Mouse (Mus musculus): ENCODE measurements around the gene Synrg.

Synrg gene

GRCm38 (mm10) chr11:84040621-84041020, 76.4 kb downstream of the Synrg start:
- DNase-seq (ENCODE audit: low read depth, low spot score), result no peak

GRCm38 (mm10) chr11:84042808-84043762, 78.9 kb downstream of the Synrg start:
- peak; percentile 94 for DNase-seq (ENCODE audit: low read depth, low spot score)

DNA sequence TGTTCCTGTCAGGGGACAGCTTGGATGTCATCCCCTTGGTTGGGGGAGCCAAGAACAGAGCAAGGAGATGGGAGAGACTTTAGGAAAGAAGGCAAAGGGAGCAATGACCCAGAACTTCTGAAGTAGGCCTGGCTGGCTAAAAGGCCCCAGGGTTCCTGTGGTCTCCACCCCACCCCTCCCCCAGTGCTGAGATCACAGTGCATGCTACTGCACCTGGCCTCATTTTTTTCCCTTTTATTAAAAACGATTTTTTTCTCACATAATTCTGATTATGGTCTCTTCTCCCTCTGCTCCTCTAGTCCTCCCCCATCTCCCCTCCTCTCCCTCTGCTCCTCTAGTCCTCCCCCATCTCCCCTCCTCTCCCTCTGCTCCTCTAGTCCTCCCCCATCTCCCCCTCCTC, 80.8 kb downstream of the Synrg start:
- no peak for DNase-seq (ENCODE audit: low read depth, low spot score)

GRCm38 (mm10) chr11:84047270-84047669, 83.0 kb downstream of the Synrg start:
- no peak for DNase-seq (ENCODE audit: low read depth, low spot score)

DNA sequence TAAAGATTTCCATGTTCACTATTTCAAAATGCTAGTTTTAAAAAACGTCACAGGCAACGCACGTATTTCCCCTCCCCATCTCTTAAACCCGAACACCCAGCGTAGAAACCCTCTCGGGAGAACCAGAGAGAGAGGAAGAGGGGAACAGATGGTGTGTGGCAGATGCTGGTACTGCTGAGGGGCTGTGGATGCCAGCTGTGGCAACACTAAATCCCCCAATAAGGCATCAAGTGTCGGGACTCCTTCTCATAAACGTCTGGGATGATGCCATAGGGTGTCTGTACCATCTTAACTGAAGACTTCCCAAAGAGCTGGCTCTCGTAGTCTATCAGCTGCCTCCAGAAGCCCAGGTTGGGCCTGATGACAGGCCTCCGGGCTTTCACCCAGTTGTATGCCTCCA, 84.2 kb downstream of the Synrg start:
- DNase-seq (ENCODE audit: low read depth, low spot score), result peak; percentile 57

GRCm38 (mm10) chr11:84053055-84053454, 88.8 kb downstream of the Synrg start:
- DNase-seq (ENCODE audit: low read depth, low spot score), result no peak

- DNase-seq (ENCODE audit: low read depth, low spot score), result peak; percentile 98
Observed at GRCm38 (mm10) chr11:84053524-84054163, 89.4 kb downstream of the Synrg start.

DNA sequence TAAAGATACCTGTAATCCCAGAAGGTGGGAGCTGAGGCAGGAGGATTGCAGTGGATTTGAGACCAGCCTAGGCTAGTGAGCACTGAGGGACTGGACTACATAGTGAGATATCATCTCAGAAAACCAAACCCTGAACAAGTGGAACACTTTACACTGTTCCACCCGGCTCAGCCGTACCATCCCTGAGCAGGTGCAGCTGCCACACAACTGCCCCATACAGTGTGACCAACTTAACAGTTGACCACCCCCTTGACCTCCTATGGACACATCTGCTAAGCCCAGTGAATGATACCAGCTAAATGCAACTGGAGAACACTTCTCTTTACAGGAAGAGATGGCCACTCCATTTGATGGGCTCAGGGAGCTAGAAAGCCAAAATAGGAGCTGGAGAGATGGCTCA, 93.2 kb downstream of the Synrg start:
- DNase-seq (ENCODE audit: low read depth, low spot score), result no peak

DNA sequence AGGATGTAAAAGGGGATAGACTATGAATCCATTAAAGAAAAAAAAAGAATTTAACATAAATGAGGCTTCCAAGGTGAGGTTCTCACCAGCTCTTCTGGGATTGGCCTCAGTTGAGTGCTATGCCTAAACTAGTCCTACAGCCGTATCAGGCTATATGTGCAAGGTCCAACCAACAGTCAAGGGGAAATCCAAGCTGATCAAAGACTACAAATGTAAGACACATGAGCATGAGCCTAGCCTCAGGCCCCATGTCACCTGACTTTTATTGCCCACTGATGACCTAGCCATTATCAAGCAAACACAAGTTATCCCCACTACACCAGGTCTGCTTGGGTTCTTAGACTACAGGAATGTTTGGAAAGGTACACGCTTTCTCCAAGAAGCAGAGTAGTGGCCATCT, 95.6 kb downstream of the Synrg start:
- no peak for DNase-seq (ENCODE audit: low read depth, low spot score)

GRCm38 (mm10) chr11:84060635-84061034, 96.4 kb downstream of the Synrg start:
- DNase-seq (ENCODE audit: low read depth, low spot score), result no peak

GRCm38 (mm10) chr11:84061881-84062280, 97.7 kb downstream of the Synrg start:
- DNase-seq (ENCODE audit: low read depth, low spot score), result no peak

GRCm38 (mm10) chr11:84062805-84063204, 98.6 kb downstream of the Synrg start:
- DNase-seq (ENCODE audit: low read depth, low spot score), result no peak

DNA sequence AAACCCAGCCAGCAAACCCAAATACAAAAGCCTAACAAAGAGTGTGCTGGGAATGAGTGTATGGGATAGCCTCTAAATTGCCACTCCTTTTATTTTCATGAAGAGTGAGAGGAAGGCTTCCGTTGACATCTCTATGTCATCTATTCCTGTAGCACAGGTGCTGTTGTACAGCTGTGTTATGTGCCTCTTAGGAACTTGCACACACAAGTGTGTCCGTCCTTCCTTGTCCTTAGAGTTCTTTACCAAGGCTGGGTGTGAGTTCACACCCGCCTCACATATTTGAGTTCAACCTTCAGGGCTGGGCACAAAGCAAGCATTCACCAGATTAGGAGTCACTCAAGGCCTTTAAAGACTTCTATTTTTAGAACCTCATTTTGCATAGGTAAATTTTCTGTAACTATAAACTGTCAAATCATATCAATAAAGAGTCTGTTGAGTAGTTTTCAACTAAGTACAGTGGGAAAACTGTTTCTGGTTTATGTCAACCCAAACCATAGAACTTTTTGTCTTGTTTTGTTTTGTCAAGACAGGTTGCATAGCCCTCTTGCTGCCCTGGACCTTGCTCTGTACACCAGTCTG, 99.5 kb downstream of the Synrg start:
- no peak for DNase-seq (ENCODE audit: low read depth, low spot score)

DNA sequence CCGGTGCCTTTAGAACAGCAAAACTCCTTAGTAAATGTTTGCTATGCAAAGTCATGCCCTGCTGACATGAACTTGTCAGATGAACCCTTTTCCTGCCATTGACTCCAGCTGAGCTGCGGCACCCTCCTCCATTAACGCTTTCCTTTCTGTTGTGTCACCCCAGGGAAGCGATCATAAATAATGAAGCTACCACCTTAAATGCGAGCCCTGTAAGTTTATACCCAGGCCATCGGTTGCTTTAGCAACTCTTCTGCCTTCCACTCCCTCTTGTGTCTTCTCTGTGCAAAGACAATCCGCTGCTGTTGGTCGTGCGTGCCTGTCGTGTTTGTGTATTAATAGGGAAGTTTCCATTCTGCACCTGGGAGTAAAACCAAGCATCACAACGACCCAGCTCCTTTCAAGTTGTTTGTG, 101.8 kb downstream of the Synrg start:
- peak; percentile 81 for DNase-seq (ENCODE audit: low read depth, low spot score)

- peak; percentile 97 for DNase-seq (ENCODE audit: low read depth, low spot score)
Observed at GRCm38 (mm10) chr11:84066927-84067645, 102.9 kb downstream of the Synrg start.

DNA sequence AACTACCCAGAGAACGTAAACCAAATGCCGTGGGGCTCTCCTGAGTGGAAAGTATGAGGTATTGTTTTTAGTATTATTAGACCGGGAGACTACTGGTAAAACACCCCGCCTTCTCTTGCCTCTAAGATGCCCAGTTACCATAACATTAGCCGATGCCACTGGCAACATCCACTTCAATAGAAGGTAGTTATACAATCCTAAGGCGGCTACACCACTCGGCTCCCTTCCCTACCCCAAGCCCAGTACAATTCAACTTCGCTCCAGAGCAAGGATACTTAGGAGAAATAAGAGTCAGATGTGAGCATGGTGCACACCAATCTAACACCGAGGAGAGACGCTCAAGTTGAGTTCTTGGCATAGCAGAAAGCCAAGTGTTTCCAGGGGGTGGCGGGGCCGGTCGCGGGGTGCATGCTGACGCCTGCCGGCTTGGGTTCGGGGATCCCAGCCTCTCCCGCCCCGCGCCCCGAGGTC, 103.5 kb downstream of the Synrg start:
- peak; percentile 53 for DNase-seq (ENCODE audit: low read depth, low spot score)

DNA sequence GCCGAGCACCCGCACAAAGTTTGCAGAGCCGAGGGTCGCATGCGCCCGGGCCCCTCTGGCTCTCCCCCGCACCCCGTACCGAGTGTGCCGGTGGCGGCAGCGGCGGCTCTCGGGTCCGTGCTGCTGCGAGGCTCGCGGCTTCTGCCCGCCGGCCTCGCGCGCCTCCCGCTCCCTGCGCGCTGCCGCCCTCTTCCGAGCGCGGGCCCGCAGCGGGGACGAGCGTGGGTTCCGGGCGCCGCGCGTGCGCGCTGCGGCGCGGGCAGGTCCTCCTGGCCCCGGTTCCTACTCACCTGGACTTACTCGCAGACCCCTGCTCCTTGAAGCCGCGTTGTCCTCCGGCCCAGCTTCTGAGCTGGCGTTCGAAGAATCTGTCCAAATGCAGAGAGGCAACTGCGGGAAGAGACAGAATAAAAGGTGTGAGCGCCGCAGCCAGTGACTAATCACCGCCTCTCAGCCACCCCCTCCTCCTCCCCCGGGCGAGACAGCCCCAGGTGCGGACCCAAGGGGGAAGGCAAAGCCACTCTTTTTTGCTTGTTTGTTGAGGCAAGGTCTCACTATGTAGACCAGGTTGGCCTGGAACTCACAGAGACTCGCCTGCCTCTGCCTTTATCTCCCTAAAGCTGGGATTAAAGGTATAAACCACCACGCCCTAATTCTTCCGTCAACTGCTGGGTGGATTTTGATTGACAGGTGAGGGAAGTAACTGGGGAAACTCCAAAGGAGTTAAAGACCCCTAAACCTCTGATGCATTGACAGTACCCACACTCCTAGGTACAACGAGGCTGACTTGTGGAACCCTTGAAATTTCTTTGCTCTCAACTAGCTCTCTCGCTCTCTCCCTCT, 104.2 kb downstream of the Synrg start:
- peak; percentile 80 for DNase-seq (ENCODE audit: low read depth, low spot score)

- DNase-seq (ENCODE audit: low read depth, low spot score), result peak; percentile 77
Observed at GRCm38 (mm10) chr11:84069034-84069370, 104.8 kb downstream of the Synrg start, which contains the start of gene Dusp14. TSS of gene Dusp14 (minus strand) at chr11:84069261.

- peak; percentile 93 for DNase-seq (ENCODE audit: low read depth, low spot score)
Observed at GRCm38 (mm10) chr11:84072904-84073651, 108.8 kb downstream of the Synrg start.

Data from brain, adult 2 months (tissue).